Mouse (Mus musculus): Measurements from ENCODE around the gene Lima1. TPM values are rescaled to one million over a fixed set of nuclear protein-coding genes. Genes with fewer than 3 reads are reported as not detected.
"Not testable (repeated sequence)": the region's sequence is repeated elsewhere in the genome, so short reads cannot be mapped to it uniquely, and the experiment has no call there.

Gene Lima1
- polyA plus RNA-seq (2012; ENCODE audit: insufficient read depth, insufficient read length, missing spikeins), result 9.0 and 18.3 TPM in 2 replicates

DNA sequence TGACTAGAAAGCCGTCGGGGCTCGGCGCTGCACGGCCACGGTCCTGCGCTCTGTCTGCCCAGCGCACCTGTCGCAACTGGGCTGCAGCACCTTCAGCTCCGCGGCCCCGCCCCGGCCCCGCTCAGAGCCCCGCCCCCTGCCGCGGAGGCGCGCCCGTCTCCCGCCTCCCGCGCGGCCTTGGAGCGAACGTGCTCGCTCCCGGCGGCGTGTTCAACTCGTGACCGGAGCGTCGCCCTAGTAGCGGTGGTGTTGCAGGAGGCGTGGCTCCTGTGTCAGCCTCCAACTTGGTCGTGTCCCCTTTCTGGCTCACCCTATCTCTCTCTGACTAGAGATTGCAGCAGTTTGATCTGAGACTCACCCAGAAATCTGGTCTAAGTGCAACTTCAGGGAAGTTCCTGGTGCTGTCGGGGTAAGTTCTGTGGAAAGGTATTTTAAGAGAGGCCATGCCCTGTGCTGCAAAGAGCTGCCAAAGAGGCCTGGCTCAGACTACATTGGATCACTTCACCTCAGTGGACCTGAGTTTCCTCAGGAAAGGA, at the start of gene Lima1:
Gene Lima1 (minus strand): TSS at position 123 of the 536 bp plus-strand sequence.
- H3K4me1 ChIP-seq (ENCODE audit: control insufficient read depth, insufficient read depth, insufficient read length, low read length), result no peaks in the 10 kb centered on the region
- H3K27ac ChIP-seq (replicated peaks; ENCODE audit: low read depth, low read length), result peak within 1 kb of the TSS; percentile 48
- peak within 1 kb of the TSS; percentile 78 for H3K4me3 ChIP-seq (ENCODE audit: insufficient read depth, low read depth, low read length)

DNA sequence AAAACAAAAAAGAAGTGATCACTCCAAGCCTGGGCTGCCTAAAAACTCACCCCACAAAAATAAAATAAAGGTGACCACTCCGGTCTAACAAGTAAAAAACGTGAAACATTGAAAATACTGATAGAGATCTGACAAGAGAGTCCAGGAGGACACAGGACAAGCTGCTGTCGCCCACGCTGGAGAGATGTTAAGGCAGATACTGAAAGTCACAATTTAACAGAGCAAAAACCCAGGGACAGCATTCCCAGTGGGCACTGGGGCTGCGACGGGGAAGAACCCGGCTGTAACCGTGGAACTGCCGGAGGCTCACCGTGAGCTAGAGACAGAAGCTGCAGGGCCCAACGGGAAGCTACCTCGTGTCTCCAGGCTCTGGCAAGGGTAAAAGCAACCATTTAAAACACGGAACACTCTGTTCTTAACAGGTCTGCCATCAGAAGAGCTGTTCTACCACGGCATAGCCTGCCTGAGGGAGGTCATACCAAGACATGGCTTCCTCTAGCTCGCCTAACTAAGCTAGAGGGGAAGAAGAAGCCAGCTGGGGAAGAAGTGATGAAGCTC, 44.4 kb upstream of the Lima1 start:
- no peak overlapping the region for H3K4me3 ChIP-seq (ENCODE audit: insufficient read depth, low read depth, low read length)
- no peak overlapping the region for H3K27ac ChIP-seq (replicated peaks; ENCODE audit: low read depth, low read length)
- no peaks in the 10 kb centered on the region for H3K4me1 ChIP-seq (ENCODE audit: control insufficient read depth, insufficient read depth, insufficient read length, low read length)

DNA sequence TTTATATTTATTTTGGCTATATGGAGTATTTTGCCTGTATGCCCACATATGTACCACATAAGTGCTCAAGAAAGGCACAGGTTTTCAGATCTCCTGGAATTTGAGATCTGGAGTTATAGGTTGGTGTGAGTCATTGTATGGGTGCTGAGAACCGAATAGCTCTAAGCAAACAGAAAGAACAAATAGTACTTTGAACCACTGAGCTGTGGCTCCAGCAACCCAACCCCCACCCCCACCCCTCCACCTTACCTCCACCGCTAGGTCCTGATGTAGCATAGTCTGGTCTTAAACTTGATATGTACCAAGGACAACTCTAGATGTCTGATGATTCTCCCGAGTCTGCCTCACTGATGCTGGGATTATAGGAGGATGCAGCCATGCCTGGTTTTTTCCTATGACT, 42.0 kb upstream of the Lima1 start:
- no peak overlapping the region for H3K4me3 ChIP-seq (ENCODE audit: insufficient read depth, low read depth, low read length)

DNA sequence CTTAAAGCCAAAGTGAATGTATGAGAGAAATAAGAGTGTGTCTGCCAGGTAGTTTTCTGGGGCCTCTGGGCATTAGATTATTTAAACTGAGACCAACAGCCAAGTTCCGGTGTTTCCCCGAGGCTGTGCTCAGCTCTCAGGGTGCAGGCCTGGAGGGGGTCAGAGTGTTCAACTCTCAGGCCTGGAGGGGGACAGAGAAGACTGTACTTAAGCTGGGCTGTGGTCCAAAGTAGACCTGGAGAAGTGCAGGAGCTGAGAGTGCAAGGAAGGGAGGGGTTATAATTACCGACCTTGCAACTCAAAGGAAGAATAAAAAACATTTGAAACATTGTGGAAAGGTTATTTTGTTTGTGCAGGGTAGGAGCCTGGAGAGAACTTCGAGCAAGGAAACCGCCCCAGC, 39.4 kb upstream of the Lima1 start:
- Histone ChIP-seq H3K4me1 (ENCODE audit: control insufficient read depth, insufficient read depth, insufficient read length, low read length) (no peaks in the 10 kb centered on the region), H3K4me3 (ENCODE audit: insufficient read depth, low read depth, low read length) (no peak overlapping the region), H3K27ac (replicated peaks; ENCODE audit: low read depth, low read length) (no peak overlapping the region)

More for the DNA sequence above, 42.0 kb upstream of the Lima1 start:
- H3K27ac ChIP-seq (replicated peaks; ENCODE audit: low read depth, low read length), result no peak overlapping the region
- H3K4me1 ChIP-seq (ENCODE audit: control insufficient read depth, insufficient read depth, insufficient read length, low read length), result no peaks in the 10 kb centered on the region

DNA sequence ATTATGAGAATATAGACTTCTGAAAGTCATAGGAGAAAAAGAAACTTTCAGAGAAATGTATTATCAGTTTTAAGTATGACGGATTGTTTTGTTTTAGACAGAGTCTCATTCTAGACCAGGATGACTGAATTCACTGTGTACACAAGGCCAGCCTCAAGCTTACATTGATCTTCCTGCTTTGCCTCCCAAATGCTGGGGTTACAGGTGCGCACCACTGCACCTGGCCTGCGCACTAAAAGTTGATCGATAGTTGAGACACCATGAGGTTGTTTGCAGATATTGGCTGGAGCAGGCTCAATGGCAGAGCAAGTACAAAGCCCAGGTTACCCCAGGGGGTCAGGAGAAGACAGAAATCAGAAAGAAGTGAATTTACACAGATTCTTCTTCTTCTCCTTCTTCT, 36.5 kb upstream of the Lima1 start:
- no peaks in the 10 kb centered on the region for H3K4me1 ChIP-seq (ENCODE audit: control insufficient read depth, insufficient read depth, insufficient read length, low read length)

DNA sequence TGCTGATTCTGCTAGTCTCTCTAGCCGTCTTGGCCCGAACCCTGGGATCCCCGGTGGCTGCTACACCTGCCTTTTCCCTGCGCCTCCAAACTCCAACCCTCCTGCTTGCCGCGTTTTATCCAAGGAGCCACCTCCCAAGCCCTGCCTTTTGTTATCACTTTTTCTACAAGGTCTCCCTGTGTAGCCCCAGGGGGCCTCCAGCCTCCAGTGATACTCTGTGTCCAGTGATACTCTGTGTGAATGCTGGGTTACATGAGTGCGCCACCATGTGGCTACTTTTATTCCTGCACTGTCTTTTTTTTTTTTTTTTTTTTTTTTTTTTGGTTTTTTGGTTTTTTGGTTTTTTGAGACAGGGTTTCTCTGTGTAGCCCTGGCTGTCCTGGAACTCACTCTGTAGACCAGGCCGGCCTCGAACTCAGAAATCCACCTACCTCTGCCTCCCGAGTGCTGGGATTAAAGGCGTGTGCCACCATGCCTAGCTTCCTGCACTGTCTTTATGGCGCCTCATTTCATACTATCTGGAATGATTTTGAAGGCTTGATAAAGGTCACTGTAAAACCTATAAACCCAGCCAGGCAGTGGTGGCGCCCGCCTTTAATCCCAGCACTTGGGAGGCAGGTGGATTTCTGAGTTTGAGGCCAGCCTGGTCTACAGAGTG, 34.2 kb upstream of the Lima1 start:
- H3K27ac ChIP-seq (replicated peaks; ENCODE audit: low read depth, low read length); H3K4me1 ChIP-seq (ENCODE audit: control insufficient read depth, insufficient read depth, insufficient read length, low read length); H3K4me3 ChIP-seq (ENCODE audit: insufficient read depth, low read depth, low read length): not testable (repeated sequence)

More for the DNA sequence above, 36.5 kb upstream of the Lima1 start:
- no peak overlapping the region for H3K27ac ChIP-seq (replicated peaks; ENCODE audit: low read depth, low read length)
- no peak overlapping the region for H3K4me3 ChIP-seq (ENCODE audit: insufficient read depth, low read depth, low read length)

DNA sequence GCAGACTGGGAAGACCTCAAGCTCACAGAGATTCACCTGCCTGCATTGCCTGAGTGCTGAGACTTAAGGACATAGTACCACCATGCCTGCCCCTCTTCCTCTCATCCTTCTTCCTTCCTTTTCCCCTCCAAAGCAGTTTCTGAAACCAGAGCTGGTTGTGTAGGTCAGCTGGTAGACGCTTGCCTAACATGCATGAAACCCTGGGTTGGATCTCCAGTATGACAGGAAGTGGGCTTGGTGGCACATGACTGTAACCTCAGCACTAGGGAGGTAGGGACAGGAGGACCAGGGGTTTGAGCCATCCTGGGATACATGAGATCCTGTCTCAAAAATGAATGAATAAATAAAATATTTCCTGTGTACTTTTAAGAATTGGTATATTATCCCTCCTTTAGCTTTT, 32.3 kb upstream of the Lima1 start:
- Histone ChIP-seq H3K27ac (replicated peaks; ENCODE audit: low read depth, low read length) (no peak overlapping the region), H3K4me1 (ENCODE audit: control insufficient read depth, insufficient read depth, insufficient read length, low read length) (peaks cover 2% of the 10 kb centered on the region; the same call in 1 of the 2 replicates), H3K4me3 (ENCODE audit: insufficient read depth, low read depth, low read length) (no peak overlapping the region)

DNA sequence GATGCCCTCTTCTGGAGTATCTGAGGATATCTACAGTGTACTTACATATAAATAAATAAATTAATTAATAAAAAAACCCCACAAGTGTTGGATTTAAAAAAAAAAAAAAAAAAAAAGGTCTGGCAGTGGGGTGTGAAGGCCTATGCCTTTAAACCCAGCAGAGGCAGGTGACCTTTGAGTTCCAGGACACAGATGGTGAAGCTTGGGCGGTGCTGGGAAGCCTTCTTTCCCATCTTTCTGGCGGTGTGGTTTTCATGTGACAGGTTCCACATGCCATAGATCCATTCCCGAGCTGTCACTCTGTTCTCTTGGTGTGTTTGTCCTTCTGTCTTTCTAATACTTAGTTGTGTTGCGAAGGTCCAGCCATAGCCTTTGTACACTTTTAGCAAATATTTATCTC, 31.8 kb upstream of the Lima1 start:
- H3K4me3 ChIP-seq (ENCODE audit: insufficient read depth, low read depth, low read length), result no peak overlapping the region
- no peak overlapping the region for H3K27ac ChIP-seq (replicated peaks; ENCODE audit: low read depth, low read length)
- peaks cover 2% of the 10 kb centered on the region; the same call in 1 of the 2 replicates for H3K4me1 ChIP-seq (ENCODE audit: control insufficient read depth, insufficient read depth, insufficient read length, low read length)

DNA sequence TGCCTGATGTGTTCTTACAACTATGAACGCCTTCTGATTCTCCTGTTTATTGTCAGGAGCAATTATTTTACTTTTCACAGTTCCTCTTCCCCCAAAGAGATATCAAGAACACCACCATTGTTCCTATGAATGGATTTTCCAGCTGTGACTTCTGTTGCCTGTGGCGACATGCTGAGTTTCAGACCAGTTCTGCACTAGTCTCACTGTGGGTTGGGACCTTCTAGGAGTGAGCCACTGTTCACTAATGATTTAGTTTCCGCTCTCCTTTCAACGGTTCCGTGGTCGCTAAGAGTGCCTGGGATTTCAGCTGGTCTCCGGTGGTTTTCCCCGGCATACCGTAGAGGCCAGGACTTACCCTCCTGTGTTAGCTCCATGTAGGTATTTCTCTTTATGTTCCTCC, 29.6 kb upstream of the Lima1 start:
- Histone ChIP-seq H3K4me1 (ENCODE audit: control insufficient read depth, insufficient read depth, insufficient read length, low read length) (peaks cover 2% of the 10 kb centered on the region; the same call in 1 of the 2 replicates), H3K4me3 (ENCODE audit: insufficient read depth, low read depth, low read length) (no peak overlapping the region), H3K27ac (replicated peaks; ENCODE audit: low read depth, low read length) (peak overlapping the region; percentile 82)

DNA sequence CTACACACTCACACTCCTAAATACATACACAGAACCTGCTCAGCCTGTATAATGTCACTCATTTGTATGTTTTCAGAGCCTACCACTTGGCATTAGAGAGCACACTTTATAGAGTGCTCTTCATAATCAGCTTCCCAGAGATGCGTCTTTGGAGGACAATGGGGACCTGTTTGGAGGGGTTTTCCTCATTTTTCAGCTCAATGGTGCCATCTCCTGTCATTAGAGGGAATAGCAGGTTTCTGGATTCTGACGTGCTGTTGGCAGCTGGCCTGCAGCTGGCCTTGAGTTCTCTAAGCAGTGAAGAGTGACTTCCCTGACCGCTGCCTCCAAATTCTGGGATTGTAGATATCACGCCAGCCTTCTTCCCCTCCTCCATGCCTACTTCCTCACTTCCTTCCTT, 29.1 kb upstream of the Lima1 start:
- H3K4me3 ChIP-seq (ENCODE audit: insufficient read depth, low read depth, low read length), result no peak overlapping the region
- H3K4me1 ChIP-seq (ENCODE audit: control insufficient read depth, insufficient read depth, insufficient read length, low read length), result peaks cover 2% of the 10 kb centered on the region; the same call in 1 of the 2 replicates
- H3K27ac ChIP-seq (replicated peaks; ENCODE audit: low read depth, low read length), result peak overlapping the region; percentile 82

DNA sequence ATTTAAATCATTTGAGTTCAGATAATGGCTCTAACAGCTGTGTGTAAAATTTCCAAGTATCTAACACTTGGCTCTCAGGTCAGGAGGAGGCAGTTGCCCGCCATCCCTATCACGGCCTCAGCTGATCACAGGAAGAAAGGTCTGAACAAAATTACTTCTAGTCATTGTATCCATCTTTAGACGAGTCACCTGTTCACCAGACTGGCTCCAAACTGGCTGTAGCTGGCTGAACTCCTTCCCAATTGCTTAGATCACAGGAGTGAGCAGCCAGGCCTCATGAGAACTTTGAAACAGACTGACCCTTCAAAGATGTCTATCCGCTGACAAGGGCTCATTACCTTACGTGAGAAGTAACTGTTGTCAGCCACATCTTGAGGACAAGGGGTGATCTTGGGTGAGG, 28.0 kb upstream of the Lima1 start:
- H3K4me1 ChIP-seq (ENCODE audit: control insufficient read depth, insufficient read depth, insufficient read length, low read length), result peaks cover 2% of the 10 kb centered on the region; the same call in 1 of the 2 replicates
- H3K27ac ChIP-seq (replicated peaks; ENCODE audit: low read depth, low read length), result no peak overlapping the region
- H3K4me3 ChIP-seq (ENCODE audit: insufficient read depth, low read depth, low read length), result no peak overlapping the region

DNA sequence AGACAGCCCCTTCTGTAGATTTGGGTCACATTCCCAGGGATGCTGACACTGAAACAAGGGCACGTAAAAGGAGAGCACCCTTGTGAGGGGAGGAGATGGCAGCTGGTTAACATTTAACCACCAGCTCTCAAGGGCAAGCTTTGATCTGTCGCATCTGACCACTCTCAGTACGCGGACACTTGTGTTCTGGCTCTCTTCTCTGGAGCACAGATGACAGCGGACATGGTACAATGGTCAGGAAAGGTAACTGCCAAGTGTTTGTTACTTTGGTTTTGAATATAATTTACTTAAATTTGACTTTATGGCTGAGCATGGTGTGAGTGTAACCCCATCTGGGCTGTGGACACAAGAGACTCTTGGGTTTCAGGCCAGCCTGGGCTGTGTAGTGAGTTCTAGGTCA, 27.5 kb upstream of the Lima1 start:
- Histone ChIP-seq H3K4me1 (ENCODE audit: control insufficient read depth, insufficient read depth, insufficient read length, low read length) (peaks cover 2% of the 10 kb centered on the region; the same call in 1 of the 2 replicates), H3K4me3 (ENCODE audit: insufficient read depth, low read depth, low read length) (no peak overlapping the region), H3K27ac (replicated peaks; ENCODE audit: low read depth, low read length) (no peak overlapping the region)

DNA sequence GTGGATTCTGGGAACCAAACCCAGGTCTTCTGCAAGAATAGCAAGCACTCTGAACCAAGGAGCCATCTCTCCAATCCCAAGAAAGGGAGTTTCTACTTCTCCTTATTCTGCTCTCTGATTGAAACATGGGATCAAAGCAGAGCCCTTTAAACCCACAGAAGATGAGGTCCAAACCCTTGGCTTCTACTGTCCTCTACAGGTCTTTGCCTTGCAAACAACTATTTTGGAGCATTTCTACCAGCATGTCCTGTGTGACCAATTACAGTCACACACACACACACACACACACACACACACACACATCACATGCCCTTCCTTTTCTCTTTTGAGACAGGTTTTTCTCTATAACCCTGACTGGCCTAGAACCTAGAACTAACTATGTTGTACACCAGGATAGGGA, 21.4 kb upstream of the Lima1 start:
- Histone ChIP-seq H3K4me1 (ENCODE audit: control insufficient read depth, insufficient read depth, insufficient read length, low read length) (no peaks in the 10 kb centered on the region), H3K4me3 (ENCODE audit: insufficient read depth, low read depth, low read length) (no peak overlapping the region), H3K27ac (replicated peaks; ENCODE audit: low read depth, low read length) (no peak overlapping the region)

DNA sequence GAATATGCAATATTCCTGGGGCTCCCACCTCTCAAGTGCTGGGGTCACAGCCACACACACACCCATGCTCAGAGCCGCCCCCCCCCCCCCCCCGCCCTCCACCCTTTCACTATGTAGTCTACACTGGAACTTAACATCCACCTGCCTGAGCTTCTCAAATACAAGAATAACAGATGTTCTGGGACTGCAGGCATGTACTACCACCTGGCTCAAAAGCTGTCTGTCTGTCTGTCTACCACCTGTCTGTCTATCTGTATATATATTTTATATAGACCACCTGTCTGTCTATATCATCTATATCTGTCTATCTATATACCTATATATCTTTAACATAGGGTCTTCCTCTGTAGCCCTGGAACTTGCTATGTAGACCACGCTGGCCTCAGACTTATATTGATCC, 16.1 kb upstream of the Lima1 start:
- Histone ChIP-seq H3K4me1 (ENCODE audit: control insufficient read depth, insufficient read depth, insufficient read length, low read length) (peaks cover 6% of the 10 kb centered on the region), H3K4me3 (ENCODE audit: insufficient read depth, low read depth, low read length) (no peak overlapping the region), H3K27ac (replicated peaks; ENCODE audit: low read depth, low read length) (no peak overlapping the region)

DNA sequence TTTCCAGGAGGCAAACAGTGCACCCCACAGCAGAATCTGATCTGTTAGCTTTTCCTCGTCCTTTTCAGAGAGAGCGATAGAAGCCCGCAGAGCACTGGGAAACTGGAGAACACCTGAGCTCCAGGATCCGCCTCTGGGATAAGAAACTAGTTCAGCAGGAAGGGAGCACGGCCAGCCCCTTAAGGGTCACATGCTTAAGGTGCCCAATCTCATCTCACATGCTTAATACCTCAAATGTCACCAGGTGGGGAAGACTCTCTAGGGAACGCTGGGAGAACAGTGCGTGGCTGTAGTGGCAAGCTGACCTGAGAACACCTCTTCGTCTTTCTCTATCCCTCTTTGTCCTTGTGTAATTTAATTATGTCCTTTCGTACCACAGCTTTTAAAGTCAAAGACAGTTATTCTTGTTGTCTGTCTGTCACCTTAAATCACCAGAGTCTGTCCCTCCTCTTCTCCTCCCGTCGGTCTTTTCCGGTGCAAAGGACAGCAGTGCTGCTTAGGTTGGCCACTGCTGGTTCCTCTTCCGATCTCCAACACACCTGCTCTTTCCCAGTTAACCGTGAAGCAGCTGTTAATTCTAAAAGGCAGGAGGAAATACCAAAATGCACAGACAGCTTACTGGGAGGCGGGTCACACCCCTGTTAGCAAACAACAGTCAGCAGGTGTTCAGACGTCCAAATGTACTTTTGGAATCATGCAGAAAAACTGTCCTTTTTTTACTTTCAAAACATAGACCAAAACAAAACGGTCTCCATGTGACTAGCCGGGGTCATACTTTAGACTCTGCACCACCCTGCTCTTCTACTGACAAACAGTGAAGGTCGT, 15.4 kb upstream of the Lima1 start:
- peaks cover 6% of the 10 kb centered on the region for H3K4me1 ChIP-seq (ENCODE audit: control insufficient read depth, insufficient read depth, insufficient read length, low read length)
- H3K27ac ChIP-seq (replicated peaks; ENCODE audit: low read depth, low read length), result no peak overlapping the region
- H3K4me3 ChIP-seq (ENCODE audit: insufficient read depth, low read depth, low read length), result peak overlapping the region; percentile 48

Data from brown adipose tissue, adult 24 weeks (tissue).